Mouse (Mus musculus) kidney, postnatal 4 days (tissue): Measurements from ENCODE around the gene Lef1.

Experiments
- DNase-seq, 2 experiments: peaks; one replicate each; pipeline ENCODE4 v3.0.0; 2021; ENCODE audit warnings: mixed read lengths in 2 of 2

The Lef1 gene

GRCm38 (mm10) chr3:131110191-131111150 lies at the start of gene Lef1:
Gene Lef1 (plus strand): TSS chr3:131110471.
- DNase-seq: peak; percentile 77 to 87

GRCm38 (mm10) chr3:131065001-131065400 lies 45.3 kb upstream of the Lef1 start:
- DNase-seq: no peak

GRCm38 (mm10) chr3:131066171-131066570 lies 44.1 kb upstream of the Lef1 start:
- DNase-seq: peak; percentile 33 to 63

- DNase-seq: no peak
These were observed 42.3 kb upstream of the Lef1 start for GRCm38 (mm10) chr3:131068000-131068399.

GRCm38 (mm10) chr3:131070210-131070609 lies 40.1 kb upstream of the Lef1 start:
- no peak for DNase-seq

GRCm38 (mm10) chr3:131072661-131073060 lies 37.6 kb upstream of the Lef1 start:
- DNase-seq: peak in 1 of 2 experiments; percentile 34

- no peak for DNase-seq
These were observed 36.3 kb upstream of the Lef1 start for GRCm38 (mm10) chr3:131073946-131074345.

- no peak for DNase-seq
These were observed 32.1 kb upstream of the Lef1 start for GRCm38 (mm10) chr3:131078041-131078621.

- DNase-seq: no peak
These were observed 31.6 kb upstream of the Lef1 start for GRCm38 (mm10) chr3:131078719-131079118.

GRCm38 (mm10) chr3:131083722-131084121 lies 26.5 kb upstream of the Lef1 start:
- DNase-seq: no peak

GRCm38 (mm10) chr3:131084718-131085561 lies 25.3 kb upstream of the Lef1 start:
- peak in 1 of 2 experiments; percentile 53 for DNase-seq

GRCm38 (mm10) chr3:131085978-131086377 lies 24.3 kb upstream of the Lef1 start:
- DNase-seq: no peak

- DNase-seq: no peak
These were observed 20.6 kb upstream of the Lef1 start for GRCm38 (mm10) chr3:131089721-131090120.

- no peak for DNase-seq
These were observed 18.2 kb upstream of the Lef1 start for GRCm38 (mm10) chr3:131092113-131092512.

- no peak for DNase-seq
These were observed 16.5 kb upstream of the Lef1 start for GRCm38 (mm10) chr3:131093736-131094135.

GRCm38 (mm10) chr3:131096105-131096504 lies 14.2 kb upstream of the Lef1 start:
- no peak for DNase-seq

- no peak for DNase-seq
These were observed 8.0 kb upstream of the Lef1 start for GRCm38 (mm10) chr3:131102191-131102774.

- no peak for DNase-seq
These were observed 4.9 kb upstream of the Lef1 start for GRCm38 (mm10) chr3:131105362-131105761.

GRCm38 (mm10) chr3:131105940-131106401 lies 4.3 kb upstream of the Lef1 start:
- peak; percentile 68 to 76 for DNase-seq

GRCm38 (mm10) chr3:131106451-131107291 lies 3.6 kb upstream of the Lef1 start:
- DNase-seq: peak; percentile 40 to 54

- peak; percentile 25 to 52 for DNase-seq
These were observed 2.8 kb upstream of the Lef1 start for GRCm38 (mm10) chr3:131107301-131108093.
